Mouse (Mus musculus) megakaryocyte-erythroid progenitor cell, adult 5-6 weeks (primary cell): ENCODE results near the gene Gm9918. TPM values are rescaled to one million over a fixed set of nuclear protein-coding genes. Genes with fewer than 3 reads are reported as not detected.

Experiments
- ATAC-seq: replicated peaks from 2 replicates; pipeline ENCODE4 v1.8.0; 2016; ENCODE audit warnings: mild to moderate bottlenecking, inconsistent platforms; ENCODE audit not compliant: severe bottlenecking, poor library complexity, low FRiP score, low TSS enrichment
- total RNA-seq, 2 experiments: library from RNA; stranded (forward) in 1 of 2; stranded (reverse) in 1 of 2; fragments of 200-1000, 215-1000 nt in 1 of 2; fragments of >200 nt in 1 of 2; fragmentation: Nextera tagmentation in 1 of 2; gene quantifications; 2 replicates each; pipeline ENCODE4 v1.2.3; 2014 to 2017

Gm9918 gene
- total RNA-seq, 2 experiments from 2014 or later: not detected

GRCm38 (mm10) chr15:102244306-102245191, 25.8 kb upstream of the Gm9918 start:
- no peak for ATAC-seq

DNA sequence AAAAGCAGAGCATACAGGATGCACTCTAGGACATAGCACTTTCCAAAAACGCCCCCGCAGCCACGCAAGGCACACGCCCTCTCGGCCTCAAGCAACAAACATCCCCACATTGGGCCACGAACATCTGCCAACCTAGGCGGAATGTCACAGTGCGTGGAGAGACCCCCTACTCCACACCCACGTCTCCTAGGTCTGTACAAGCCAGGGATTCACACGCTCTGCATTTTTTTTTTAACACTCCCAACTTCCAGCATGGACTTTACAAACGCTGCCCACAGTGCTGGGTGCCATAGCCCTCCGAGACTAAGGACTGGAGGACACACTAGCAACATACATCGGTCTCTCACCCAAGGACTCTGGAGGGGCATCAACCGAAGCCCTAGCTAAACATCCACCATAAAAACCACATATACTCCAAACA, 24.9 kb upstream of the Gm9918 start:
- ATAC-seq: no peak

DNA sequence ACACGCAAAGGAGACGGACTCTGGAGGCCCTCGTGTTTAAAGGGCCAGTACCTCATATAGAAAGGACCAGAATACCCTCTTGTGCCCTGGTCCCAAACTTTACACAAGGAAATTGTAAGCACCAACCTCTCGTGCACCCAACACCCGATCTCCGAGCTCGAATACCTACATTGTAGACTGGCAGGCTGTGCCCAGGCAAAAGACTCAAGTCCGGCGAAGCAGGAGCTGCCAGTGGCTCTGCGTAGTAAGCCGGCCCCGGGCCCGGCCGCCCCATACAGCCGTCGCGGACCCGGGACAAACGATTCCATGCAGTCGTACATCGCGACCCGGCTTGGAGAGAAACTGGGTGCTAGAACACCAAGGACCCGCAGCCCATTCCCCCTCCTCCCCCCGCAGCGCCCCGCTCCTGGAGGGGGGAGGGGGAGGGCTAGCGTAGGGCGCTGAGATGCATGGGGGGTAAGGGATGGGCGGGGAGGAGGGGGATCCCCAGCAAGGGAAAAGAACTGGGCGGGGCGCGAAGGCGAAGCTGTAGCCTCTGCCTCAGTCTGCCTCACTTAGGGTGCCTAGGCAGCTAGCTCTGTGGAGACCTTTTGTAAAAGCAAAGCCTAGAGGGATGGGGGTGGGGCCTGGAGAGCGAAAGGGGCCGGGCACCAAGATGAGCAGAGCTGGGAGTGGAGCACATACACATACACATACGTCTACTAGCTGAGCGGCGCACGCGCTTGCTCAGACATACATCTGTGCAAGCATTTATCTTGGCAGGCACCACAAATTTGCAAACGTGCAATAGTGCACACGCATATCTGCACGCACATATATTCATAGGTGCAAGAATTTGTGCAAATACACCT, 24.2 kb upstream of the Gm9918 start:
- peak; percentile 65 for ATAC-seq

DNA sequence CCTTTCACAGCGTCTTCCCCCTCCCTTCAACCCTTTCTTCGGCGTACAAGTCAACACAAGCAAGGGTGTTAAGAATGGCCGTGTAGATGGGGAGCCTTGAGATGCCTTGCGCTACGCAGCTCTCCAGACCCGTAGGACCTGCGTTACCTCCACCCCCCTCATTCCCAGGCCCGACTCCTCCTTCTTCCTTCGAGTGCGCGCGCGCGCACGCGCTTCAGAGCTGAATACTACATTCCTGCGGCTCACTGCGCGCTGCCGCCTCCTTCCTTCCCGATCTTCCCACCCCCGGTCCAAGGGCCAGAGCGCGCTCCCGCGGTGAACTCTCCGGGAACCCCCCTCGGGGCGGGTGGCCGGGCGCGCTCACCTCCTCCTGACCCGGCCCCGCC, 23.5 kb upstream of the Gm9918 start:
- ATAC-seq: 0 out of 2 replicates have a peak, but pooled peaks have one; percentile 14

GRCm38 (mm10) chr15:102247252-102248130, 22.9 kb upstream of the Gm9918 start:
- ATAC-seq: no peak

DNA sequence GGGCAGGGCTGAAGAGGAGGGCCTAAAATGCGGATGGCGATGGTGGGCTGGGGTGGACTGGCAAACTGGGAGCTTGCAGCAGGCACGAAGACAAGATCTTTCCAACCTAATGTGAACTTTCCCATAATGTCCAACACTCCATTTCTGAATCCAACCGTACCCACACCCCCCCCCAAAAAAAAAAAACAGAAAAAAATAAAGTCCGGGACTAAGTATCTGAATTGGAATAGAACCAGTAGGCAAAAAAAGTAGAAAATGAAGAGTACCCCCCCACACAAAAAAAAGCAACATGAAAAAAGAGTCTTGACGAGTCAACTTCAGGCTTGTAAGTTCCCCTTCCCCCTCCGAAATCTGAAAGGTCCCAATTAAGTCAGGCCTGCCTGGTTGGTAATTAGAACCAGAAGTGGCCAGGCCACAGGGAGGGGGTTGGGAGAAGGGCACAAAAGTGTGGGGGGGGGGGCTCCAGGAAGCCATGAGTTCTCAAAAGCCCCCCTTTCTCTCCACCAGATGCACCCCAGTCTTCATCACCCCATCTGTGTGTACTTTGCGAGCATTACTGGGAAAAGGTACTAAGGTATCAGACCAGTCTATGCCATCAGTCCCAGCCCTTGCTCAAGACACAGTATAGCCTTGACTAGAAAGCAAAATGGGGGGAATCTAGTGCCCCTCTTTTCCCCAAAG, 22.1 kb upstream of the Gm9918 start:
- ATAC-seq: no peak

- no peak for ATAC-seq
Observed at GRCm38 (mm10) chr15:102248812-102249191, 21.6 kb upstream of the Gm9918 start.

DNA sequence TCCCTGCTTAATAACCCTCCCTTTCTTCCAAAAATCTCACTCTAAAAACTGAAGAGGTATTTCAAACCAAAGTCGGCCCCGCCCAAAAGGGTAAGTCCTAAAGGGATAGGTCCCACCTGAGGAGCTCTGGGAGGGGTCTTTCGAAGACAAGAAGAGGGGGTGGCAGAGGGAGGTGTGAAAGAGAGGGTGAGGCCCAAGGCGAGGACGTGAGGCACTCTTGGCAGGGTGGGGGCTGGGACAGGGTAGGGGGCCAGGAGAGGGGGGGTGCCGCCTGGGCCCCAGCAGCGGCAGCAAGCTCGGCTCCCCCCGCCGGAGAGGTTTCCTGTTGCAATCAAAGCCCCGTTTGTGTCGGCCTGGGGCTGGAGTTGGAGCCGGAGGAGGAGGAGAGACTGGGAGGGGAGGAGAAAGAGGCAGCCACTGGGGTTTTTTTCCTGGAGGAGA, 21.1 kb upstream of the Gm9918 start:
- ATAC-seq: no peak

DNA sequence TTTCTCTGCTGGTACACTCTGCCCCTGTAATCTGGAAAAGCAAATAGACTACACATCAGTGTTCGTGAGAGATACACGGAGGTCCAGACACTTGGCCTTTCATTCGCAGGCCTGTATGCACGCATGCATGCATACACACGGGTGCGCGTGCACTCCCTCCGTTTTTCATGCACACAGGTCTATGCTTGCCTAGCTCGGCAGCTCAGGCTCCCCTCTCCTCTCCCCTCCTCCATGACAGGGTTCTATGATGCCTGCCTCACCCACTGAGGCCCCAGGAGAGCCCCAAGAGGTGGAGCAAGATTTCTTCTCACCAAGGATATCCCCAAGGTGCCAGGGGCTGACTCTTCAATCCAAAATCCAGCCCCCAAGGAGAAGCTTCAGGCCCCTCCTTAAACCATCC, 20.4 kb upstream of the Gm9918 start:
- ATAC-seq: no peak

DNA sequence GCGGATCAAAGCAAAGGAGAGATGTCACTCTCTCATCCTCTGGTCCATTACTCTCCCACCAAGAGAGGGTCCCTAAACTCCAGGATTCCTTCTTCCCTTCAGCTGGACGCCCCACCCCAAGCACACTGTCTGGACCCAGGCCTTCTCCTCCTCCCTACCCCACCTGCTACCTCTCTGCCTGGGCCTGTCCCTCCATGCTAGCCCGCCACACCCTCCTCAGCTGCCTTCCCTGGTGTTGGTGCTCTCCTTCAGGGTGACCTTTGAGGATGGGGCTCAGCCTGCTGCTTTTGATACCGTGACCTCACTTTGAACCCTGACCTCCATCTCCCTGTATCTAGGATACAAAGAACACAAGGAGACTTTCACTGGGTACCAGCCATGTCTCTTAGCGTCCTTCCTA, 19.8 kb upstream of the Gm9918 start:
- no peak for ATAC-seq

DNA sequence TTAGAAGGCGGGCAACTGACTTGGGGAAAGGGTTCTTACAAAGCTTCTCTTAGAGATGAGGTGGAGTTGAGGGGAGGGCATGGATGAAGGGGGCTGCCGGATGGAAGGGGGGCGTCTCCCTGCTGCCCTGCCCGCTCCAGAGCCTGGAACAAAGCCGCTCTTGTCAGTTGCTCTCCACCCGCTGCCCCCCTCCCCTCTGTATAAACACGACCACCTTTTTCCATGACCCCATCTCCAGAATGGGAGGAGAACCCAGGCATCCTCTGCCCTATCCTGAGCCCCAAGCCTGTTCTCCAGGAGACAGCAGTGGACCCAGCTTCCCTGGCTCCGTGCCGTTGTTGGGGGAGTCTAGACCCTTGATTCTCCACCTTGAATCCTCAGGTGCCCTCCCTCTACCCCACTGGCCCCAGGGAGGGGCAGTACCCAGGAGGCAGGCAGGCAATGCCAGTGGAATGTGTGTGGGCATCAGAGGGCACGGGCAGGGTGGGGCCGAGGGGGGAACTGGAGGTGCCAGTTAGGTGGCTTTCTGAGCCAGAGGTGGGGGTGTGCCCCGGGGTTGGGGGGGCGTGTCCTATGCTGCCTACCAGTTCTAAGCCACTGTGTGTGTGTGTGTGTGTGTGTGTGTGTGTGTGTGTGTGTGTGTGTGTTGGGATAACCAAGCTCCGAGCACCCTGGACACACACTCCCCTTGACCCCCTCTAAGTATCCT, 14.7 kb upstream of the Gm9918 start:
- ATAC-seq: no peak

GRCm38 (mm10) chr15:102256431-102257201, 13.7 kb upstream of the Gm9918 start:
- ATAC-seq: no peak

DNA sequence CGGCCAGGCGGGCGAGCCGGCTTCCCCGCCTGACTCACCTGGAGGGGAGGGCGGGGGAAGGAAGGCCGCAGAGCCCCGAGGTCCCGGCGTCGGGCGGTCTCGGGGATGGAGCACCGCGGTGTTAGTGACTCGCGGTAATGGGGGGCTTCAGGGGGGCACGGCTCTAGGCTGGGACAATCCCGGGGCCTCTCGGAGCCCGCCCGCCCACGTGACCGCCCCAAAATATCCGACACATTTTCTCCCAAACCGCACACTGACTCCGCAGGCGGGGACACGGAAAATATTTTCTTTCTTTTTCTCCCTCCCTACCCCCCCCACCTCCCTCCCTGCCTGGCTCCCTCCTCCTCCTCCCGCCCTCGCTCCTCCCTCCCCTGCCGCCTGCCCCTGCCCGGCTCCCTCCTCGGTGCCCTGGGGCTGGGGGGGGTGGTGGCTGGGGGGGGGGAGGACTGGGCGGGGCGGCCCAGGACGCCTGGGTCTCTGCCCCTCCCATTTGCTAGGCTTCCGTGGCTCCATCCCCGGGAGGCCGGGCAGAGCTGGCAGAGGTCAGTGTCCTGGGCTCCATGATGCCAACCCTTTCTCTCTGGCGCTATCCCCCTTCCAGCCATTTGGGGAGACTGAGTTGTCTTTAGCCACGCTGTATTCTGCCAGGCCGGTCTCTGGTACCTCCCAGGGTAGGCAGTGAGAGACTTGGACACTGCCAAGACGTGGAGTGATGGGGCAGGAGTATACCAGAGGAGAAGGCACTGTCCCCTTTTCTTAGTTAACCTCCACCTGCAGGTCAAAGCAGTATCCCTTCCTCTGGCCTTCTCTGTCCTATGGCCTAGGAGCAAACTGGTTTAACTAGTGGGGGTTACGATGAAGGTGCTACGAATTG, 12.9 kb upstream of the Gm9918 start, which contains the start of gene Rarg:
TSS of gene Rarg (minus strand) at position 316 of the 874 bp plus-strand sequence.
- 0 out of 2 replicates have a peak, but pooled peaks have one; percentile 8 for ATAC-seq

- no peak for ATAC-seq
Observed at GRCm38 (mm10) chr15:102258076-102258470, 12.3 kb upstream of the Gm9918 start.

- no peak for ATAC-seq
Observed at GRCm38 (mm10) chr15:102258581-102259253, 11.6 kb upstream of the Gm9918 start.

DNA sequence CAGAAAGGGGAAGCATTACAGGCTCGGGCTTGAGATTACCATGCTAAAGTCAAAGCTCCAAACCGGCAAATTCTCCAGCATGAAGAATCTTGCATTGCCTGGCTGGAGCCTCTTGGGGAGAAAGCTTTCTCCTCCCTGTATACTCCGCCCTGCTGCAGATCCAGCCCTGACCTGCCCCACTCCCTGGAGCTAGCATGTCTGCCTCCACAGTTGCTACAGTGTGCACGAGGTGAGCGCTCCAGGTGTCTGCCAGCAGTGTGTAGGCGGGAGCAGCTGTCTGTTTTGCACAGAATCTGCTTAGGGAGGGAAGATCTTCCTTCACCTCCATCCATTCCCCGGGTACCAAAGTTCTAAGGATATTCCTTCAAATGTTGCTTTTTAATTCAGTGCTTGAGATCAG, 7.8 kb upstream of the Gm9918 start:
- no peak for ATAC-seq
